In genomic region chr5:140720773-140721172, GRCm38 (mm10) we compare ENCODE assay signal across 15 mouse cellular contexts. TPM values are rescaled to one million over a fixed set of nuclear protein-coding genes. Genes with fewer than 3 reads are reported as not detected.
A peak's percentile ranks its signal among the peaks of the same experiment; 100 is the strongest.
ATAC-seq lines count a peak whose summit lies in the region.
"Had no signal": no experiment of that assay in that cellular context is flagged by ENCODE, and none has a peak within 500 bp of the region (broad histone marks: within the 10 kb centered on the region; RNA-seq: fewer than 3 reads in every experiment).

No protein-coding gene starts in this region.

- no peaks in the 10 kb centered on the region for H3K27me3 ChIP-seq in neural tube, embryonic 15.5 days (replicated peaks)
- H3K27me3 ChIP-seq in midbrain, embryonic 15.5 days (replicated peaks) = no peaks in the 10 kb centered on the region
- H3K27me3 ChIP-seq: CH12.LX; embryonic facial prominence, embryonic 12.5 days; forebrain, embryonic 13.5 days; forebrain, embryonic 15.5 days; Patski had no signal

- 0 out of 2 replicates have a peak, but pooled peaks have one; percentile 6 for ATAC-seq in common myeloid progenitor, adult 5-6 weeks (replicated peaks; ENCODE audit: low read depth, poor library complexity, severe bottlenecking)
- peak; percentile 71 for ATAC-seq in megakaryocyte, adult 5-6 weeks (ENCODE audit: poor library complexity, severe bottlenecking)
- peak; percentile 77 for ATAC-seq in monocyte, adult 5-6 weeks (replicated peaks; ENCODE audit: insufficient number of reproducible peaks, low FRiP score, low TSS enrichment, poor library complexity, severe bottlenecking)
- ATAC-seq in neural tube, embryonic 15.5 days (ENCODE audit: low FRiP score) = no peak
- no peak for ATAC-seq in midbrain, embryonic 15.5 days (replicated peaks)
- ATAC-seq: activated CD4-positive, CD25-positive, alpha-beta regulatory T cell, adult 4 months; CD4-positive, CD25-positive, alpha-beta regulatory T cell, adult 4 months; forebrain, embryonic 13.5 days; forebrain, embryonic 15.5 days; forebrain, postnatal 0 days; Patski had no signal

- no peaks in the 10 kb centered on the region for H3K9me3 ChIP-seq in neural tube, embryonic 15.5 days (replicated peaks)
- no peaks in the 10 kb centered on the region for H3K9me3 ChIP-seq in midbrain, embryonic 15.5 days
- H3K9me3 ChIP-seq: embryonic facial prominence, embryonic 10.5 days; embryonic facial prominence, embryonic 12.5 days; forebrain, embryonic 13.5 days; forebrain, embryonic 15.5 days; G1E had no signal

- 85% methylated on average over 7 of the region's 7 CpGs for WGBS in neural tube, embryonic 15.5 days
- 79% methylated on average over 7 of the region's 7 CpGs for WGBS in midbrain, embryonic 15.5 days

- H3K36me3 ChIP-seq in neural tube, embryonic 15.5 days = peaks cover 38% of the 10 kb centered on the region
- peaks cover 33% of the 10 kb centered on the region; the same call in 1 of the 2 replicates for H3K36me3 ChIP-seq in midbrain, embryonic 15.5 days (replicated peaks)

- H3K27ac ChIP-seq in neural tube, embryonic 15.5 days (replicated peaks) = no peak overlapping the region
- H3K27ac ChIP-seq in midbrain, embryonic 15.5 days = no peak overlapping the region
- H3K27ac ChIP-seq: embryonic facial prominence, embryonic 10.5 days; embryonic facial prominence, embryonic 12.5 days; forebrain, embryonic 13.5 days; forebrain, embryonic 15.5 days had no signal

- no peak overlapping the region for H3K4me3 ChIP-seq in neural tube, embryonic 15.5 days (replicated peaks)
- no peak overlapping the region for H3K4me3 ChIP-seq in midbrain, embryonic 15.5 days
- H3K4me3 ChIP-seq: embryonic facial prominence, embryonic 10.5 days; embryonic facial prominence, embryonic 12.5 days; forebrain, embryonic 13.5 days; forebrain, embryonic 15.5 days had no signal

- H3K4me1 ChIP-seq in neural tube, embryonic 15.5 days = peaks cover 17% of the 10 kb centered on the region
- H3K4me1 ChIP-seq in midbrain, embryonic 15.5 days = peaks cover 22% of the 10 kb centered on the region; the same call in 1 of the 2 replicates
- H3K4me1 ChIP-seq: embryonic facial prominence, embryonic 10.5 days; embryonic facial prominence, embryonic 12.5 days had no signal

- no peak overlapping the region for H3K9ac ChIP-seq in neural tube, embryonic 15.5 days (replicated peaks)
- no peak overlapping the region for H3K9ac ChIP-seq in midbrain, embryonic 15.5 days
- H3K9ac ChIP-seq: embryonic facial prominence, embryonic 12.5 days; forebrain, embryonic 13.5 days; forebrain, embryonic 15.5 days; forebrain, postnatal 0 days had no signal

- H3K4me2 ChIP-seq in neural tube, embryonic 15.5 days = no peak overlapping the region
- no peak overlapping the region for H3K4me2 ChIP-seq in midbrain, embryonic 15.5 days
- H3K4me2 ChIP-seq: embryonic facial prominence, embryonic 12.5 days; forebrain, embryonic 13.5 days; forebrain, embryonic 15.5 days had no signal

RNA-seq across cellular contexts. Expression of gene Amz1, which starts 3.2 kb away (rescaled TPM):
- total RNA-seq in common myeloid progenitor, adult 5-6 weeks (2017) = 0.10 and 2.4 TPM in 2 replicates
- 2.5 and 4.4 TPM in 2 replicates for total RNA-seq in megakaryocyte, adult 5-6 weeks (2015)
- total RNA-seq in megakaryocyte, adult 5-6 weeks (2017) = 3.0 and 4.4 TPM in 2 replicates
- total RNA-seq in monocyte, adult 5-6 weeks (2017) = 7.8 to 13.5 TPM (median 10.2 TPM) in 3 replicates
- 3.5 and 3.8 TPM in 2 replicates for polyA plus RNA-seq in neural tube, embryonic 15.5 days (2015; fragmentation: Nextera tagmentation; extraction: Ambion mirVana)
- polyA plus RNA-seq in midbrain, embryonic 15.5 days (2015; fragmentation: Nextera tagmentation; extraction: Ambion mirVana) = 5.0 and 5.2 TPM in 2 replicates

RNA-seq across cellular contexts. Expression of gene Brat1, which starts 16.0 kb away (rescaled TPM):
- total RNA-seq in common myeloid progenitor, adult 5-6 weeks (2017) = 13.1 and 13.6 TPM in 2 replicates
- total RNA-seq in megakaryocyte, adult 5-6 weeks (2015) = 6.4 and 6.8 TPM in 2 replicates
- 7.8 and 11.1 TPM in 2 replicates for total RNA-seq in megakaryocyte, adult 5-6 weeks (2017)
- 3.9 to 13.9 TPM (median 6.1 TPM) in 3 replicates for total RNA-seq in monocyte, adult 5-6 weeks (2017)
- polyA plus RNA-seq in neural tube, embryonic 15.5 days (2015; fragmentation: Nextera tagmentation; extraction: Ambion mirVana) = 25.9 and 26.9 TPM in 2 replicates
- 25.4 and 25.9 TPM in 2 replicates for polyA plus RNA-seq in midbrain, embryonic 15.5 days (2015; fragmentation: Nextera tagmentation; extraction: Ambion mirVana)

RNA-seq across cellular contexts. Expression of gene Iqce, which starts 18.6 kb away (rescaled TPM):
- total RNA-seq in common myeloid progenitor, adult 5-6 weeks (2017) = 7.9 and 9.8 TPM in 2 replicates
- 5.1 and 10.1 TPM in 2 replicates for total RNA-seq in megakaryocyte, adult 5-6 weeks (2015)
- 4.7 and 7.2 TPM in 2 replicates for total RNA-seq in megakaryocyte, adult 5-6 weeks (2017)
- 8.2 to 14.9 TPM (median 14.3 TPM) in 3 replicates for total RNA-seq in monocyte, adult 5-6 weeks (2017)
- polyA plus RNA-seq in neural tube, embryonic 15.5 days (2015; fragmentation: Nextera tagmentation; extraction: Ambion mirVana) = 25.5 and 26.2 TPM in 2 replicates
- polyA plus RNA-seq in midbrain, embryonic 15.5 days (2015; fragmentation: Nextera tagmentation; extraction: Ambion mirVana) = 27.4 and 32.2 TPM in 2 replicates

Comparison
In these comparisons a context has a peak if more than half of its experiments do, and no peak if none do; other contexts are left out.
1. ATAC-seq: peak in common myeloid progenitor, adult 5-6 weeks (single experiment), megakaryocyte, adult 5-6 weeks (single experiment) and monocyte, adult 5-6 weeks (single experiment); none in neural tube, embryonic 15.5 days (single experiment) and midbrain, embryonic 15.5 days (single experiment).